Mouse (Mus musculus) liver, adult 2 months (tissue): ENCODE measurements around the gene Afdn.

Experiments used
- CTCF ChIP-seq: fragments of 200-500 bp; IDR thresholded peaks from 2 replicates; pipeline ENCODE4 v1.5.1; 2011; ENCODE audit warnings: low read depth, low read length, control low read depth
- POLR2A ChIP-seq: fragments of 200-500 bp; IDR thresholded peaks from 2 replicates; pipeline ENCODE4 v1.6.1; 2011; ENCODE audit warnings: low read length, control low read depth; ENCODE audit not compliant: insufficient read depth; ENCODE audit errors: extremely low read depth

- TF ChIP-seq CTCF (no peak), POLR2A (no peak)
These were observed 107.1 kb downstream of the Afdn start for GRCm38 (mm10) chr17:13867475-13867874.
